In the genomic region with DNA sequence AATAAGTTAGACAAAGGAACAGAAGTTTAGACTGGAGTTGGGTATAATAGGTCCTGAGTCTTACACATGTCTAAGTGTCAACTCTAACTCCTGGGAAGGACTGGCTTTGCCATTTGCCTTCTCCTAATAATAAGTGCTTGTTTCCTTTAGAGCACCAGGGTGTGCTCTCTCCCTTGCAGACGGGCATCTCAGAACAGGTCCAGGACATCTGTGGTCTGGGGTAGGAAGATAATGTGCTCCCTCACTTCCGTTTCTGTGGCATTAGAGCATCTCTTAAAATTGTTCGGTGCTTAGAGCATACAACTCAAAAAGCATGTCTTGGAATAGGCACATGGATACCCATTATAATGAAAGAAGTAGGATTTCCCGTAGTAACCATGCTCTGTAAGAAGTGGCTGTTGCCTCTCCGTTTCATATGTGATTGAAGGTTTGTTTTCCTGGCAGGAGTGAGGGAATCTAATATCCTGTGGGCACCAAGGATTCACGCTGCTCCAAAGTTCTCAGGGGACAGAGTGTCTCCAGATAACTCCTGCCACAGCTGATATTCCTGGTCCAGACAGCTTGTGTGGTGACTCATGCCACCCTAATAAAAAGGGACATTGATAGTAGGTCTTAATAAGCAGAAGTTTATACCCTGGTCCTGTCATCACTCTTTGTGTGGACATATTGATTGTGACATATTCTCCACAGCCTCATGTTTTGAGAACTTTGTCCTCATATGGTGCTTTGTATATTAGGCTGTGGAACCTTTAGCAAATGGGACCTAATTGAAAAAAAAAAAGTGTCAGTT, we compare ENCODE assay signal across 1 mouse cellular context.
TF ChIP-seq lines count a peak whose summit lies in the region.

No protein-coding gene starts in this region.

TF ChIP-seq in MEL, 35 proteins besides CTCF, POLR2A, EP300 and RAD21:
- TF ChIP-seq POLR2AphosphoS2 (IDR thresholded peaks at IDR 0.05; ENCODE audit: low read length) (no peak), MYB (IDR thresholded peaks at IDR 0.05; ENCODE audit: low read depth, low read length) (no peak), TBP (IDR thresholded peaks at IDR 0.05; ENCODE audit: low read depth, low read length) (no peak), ETS1 (IDR thresholded peaks at IDR 0.05; ENCODE audit: low read depth, low read length) (no peak), MAZ (IDR thresholded peaks at IDR 0.05; ENCODE audit: low read depth, low read length) (no peak), MEF2A (IDR thresholded peaks at IDR 0.05; ENCODE audit: extremely low read depth, insufficient replicate concordance, low read depth, low read length, poor library complexity, severe bottlenecking) (no peak), UBTF (IDR thresholded peaks at IDR 0.05; ENCODE audit: borderline replicate concordance, insufficient read depth, low read depth, low read length) (no peak), CHD1 (IDR thresholded peaks at IDR 0.05; ENCODE audit: low read depth, low read length) (no peak), MYC (IDR thresholded peaks at IDR 0.05; ENCODE audit: low read depth, low read length) (no peak), MAX (IDR thresholded peaks at IDR 0.05; ENCODE audit: low read length) (no peak), GABPA (IDR thresholded peaks at IDR 0.05; ENCODE audit: low read depth, low read length) (no peak)
